In genomic region chr9:120739199-120739952, GRCm38 (mm10) we compare ENCODE assay signal across 8 mouse cellular contexts.
DNase-seq lines count a peak whose midpoint lies in the region; ATAC-seq and TF ChIP-seq lines count a peak whose summit lies in the region.

No protein-coding gene starts in this region.

- WGBS in heart, embryonic 14.5 days: 36% methylated on average over 14 of the region's 14 CpGs
- WGBS in kidney, embryonic 16.5 days: 50% methylated on average over 14 of the region's 14 CpGs
- 17% methylated on average over 14 of the region's 14 CpGs for WGBS in lung, postnatal 0 days

- H3K36me3 ChIP-seq in heart, embryonic 14.5 days (ENCODE audit: control insufficient read depth, insufficient read depth, low read length): no peaks in the 10 kb centered on the region
- H3K36me3 ChIP-seq in kidney, embryonic 16.5 days (ENCODE audit: insufficient read depth, low read length): no peaks in the 10 kb centered on the region
- no peaks in the 10 kb centered on the region for H3K36me3 ChIP-seq in lung, postnatal 0 days (ENCODE audit: insufficient read depth, low read length)

- H3K9ac ChIP-seq in heart, embryonic 14.5 days (ENCODE audit: low read length): peak overlapping the region; percentile 28; the same call in 1 of the 2 replicates
- H3K9ac ChIP-seq in kidney, embryonic 16.5 days (replicated peaks; ENCODE audit: low read length): peak overlapping the region; percentile 14; the same call in 1 of the 2 replicates
- no peak overlapping the region for H3K9ac ChIP-seq in lung, postnatal 0 days (replicated peaks; ENCODE audit: low read depth)

- no peak for TF ChIP-seq EP300 in lung, postnatal 0 days (IDR thresholded peaks at IDR 0.05)

- H3K4me3 ChIP-seq in embryonic fibroblast, embryonic 13.5 days (ENCODE audit: insufficient read depth, low read length): no peak overlapping the region
- H3K4me3 ChIP-seq in heart, embryonic 14.5 days (ENCODE audit: control insufficient read depth in 1 of 2, insufficient read depth in 1 of 2, low read depth in 1 of 2, low read length in 2 of 2): no peak overlapping the region
- H3K4me3 ChIP-seq in kidney, embryonic 16.5 days (ENCODE audit: low read length): no peak overlapping the region
- no peak overlapping the region for H3K4me3 ChIP-seq in lung, postnatal 0 days (ENCODE audit: low read depth, low read length)

- no peak for TF ChIP-seq CTCF in embryonic fibroblast, embryonic 13.5 days (IDR thresholded peaks at IDR 0.05; ENCODE audit: borderline replicate concordance, insufficient read depth, low read length)
- no peak for TF ChIP-seq CTCF in lung, postnatal 0 days (IDR thresholded peaks at IDR 0.05)

- no peaks in the 10 kb centered on the region for H3K27me3 ChIP-seq in heart, embryonic 14.5 days (ENCODE audit: control insufficient read depth, insufficient read depth, low read length)
- no peaks in the 10 kb centered on the region for H3K27me3 ChIP-seq in kidney, embryonic 16.5 days (ENCODE audit: insufficient read depth, low read length)
- no peaks in the 10 kb centered on the region for H3K27me3 ChIP-seq in lung, postnatal 0 days (replicated peaks; ENCODE audit: insufficient read depth, low read length)

- no peak overlapping the region for H3K4me2 ChIP-seq in heart, embryonic 14.5 days (ENCODE audit: low read length)
- H3K4me2 ChIP-seq in kidney, embryonic 16.5 days (replicated peaks; ENCODE audit: low read depth, low read length): no peak overlapping the region
- no peak overlapping the region for H3K4me2 ChIP-seq in lung, postnatal 0 days (replicated peaks; ENCODE audit: low read depth, low read length)

- H3K4me1 ChIP-seq in embryonic fibroblast, embryonic 13.5 days (ENCODE audit: control insufficient read depth, insufficient read depth, low read length): peaks cover 18% of the 10 kb centered on the region
- H3K4me1 ChIP-seq in heart, embryonic 14.5 days (ENCODE audit: control insufficient read depth in 2 of 2, insufficient read depth in 2 of 2, low read length in 2 of 2): peaks cover 32 to 47% of the 10 kb centered on the region in 2 experiments
- H3K4me1 ChIP-seq in kidney, embryonic 16.5 days (ENCODE audit: insufficient read depth, low read length): peaks cover 31% of the 10 kb centered on the region
- peaks cover 6% of the 10 kb centered on the region; the same call in 1 of the 2 replicates for H3K4me1 ChIP-seq in lung, postnatal 0 days (ENCODE audit: insufficient read depth, low read depth, low read length)

- no peak for TF ChIP-seq POLR2A in embryonic fibroblast, embryonic 13.5 days (IDR thresholded peaks at IDR 0.05; ENCODE audit: low read depth, low read length)

- H3K27ac ChIP-seq in embryonic fibroblast, embryonic 13.5 days (ENCODE audit: insufficient read depth, low read length): peak overlapping the region; percentile 80
- H3K27ac ChIP-seq in heart, embryonic 14.5 days (replicated peaks in 1 of 2; ENCODE audit: control insufficient read depth in 1 of 2, insufficient read depth in 1 of 2, low read depth in 2 of 2, low read length in 2 of 2): peak overlapping the region; percentile 74 to 88
- peak overlapping the region; percentile 66 for H3K27ac ChIP-seq in kidney, embryonic 16.5 days (ENCODE audit: low read length)
- H3K27ac ChIP-seq in lung, postnatal 0 days (ENCODE audit: low read length): peak overlapping the region; percentile 83

- peak; percentile 42 to 56 for DNase-seq in cerebellum, postnatal 10 days
- no peak for DNase-seq in cerebellum, adult 11 months
- peak; percentile 84 for DNase-seq in lung, postnatal 0 days (ENCODE audit: low spot score)
- DNase-seq in right cerebral cortex, postnatal 36 days (ENCODE audit: low spot score in 2 of 2): peak; percentile 26 to 36
- DNase-seq in thymus, postnatal 14 days: no peak

- H3K9me3 ChIP-seq in heart, embryonic 14.5 days (ENCODE audit: control insufficient read depth, low read length): no peaks in the 10 kb centered on the region
- no peaks in the 10 kb centered on the region for H3K9me3 ChIP-seq in kidney, embryonic 16.5 days (ENCODE audit: low read length)
- H3K9me3 ChIP-seq in lung, postnatal 0 days (ENCODE audit: low read length): no peaks in the 10 kb centered on the region

- peak; percentile 73 for ATAC-seq in heart, embryonic 14.5 days (ENCODE audit: insufficient number of reproducible peaks, insufficient read depth, low FRiP score, low read depth)
- peak; percentile 77 for ATAC-seq in kidney, embryonic 16.5 days (ENCODE audit: low FRiP score, low TSS enrichment)
- ATAC-seq in lung, postnatal 0 days: peak; percentile 75

Comparison
In these comparisons a context has a peak if more than half of its experiments do, and no peak if none do; other contexts are left out.
1. DNase-seq: peak in cerebellum, postnatal 10 days (2 of 2), lung, postnatal 0 days (single experiment) and right cerebral cortex, postnatal 36 days (2 of 2); none in cerebellum, adult 11 months (single experiment) and thymus, postnatal 14 days (single experiment).
2. Peak in every context shown above with its lines, with median percentiles within 50 percentile points of each other: H3K27ac ChIP-seq and ATAC-seq.